Mouse (Mus musculus): ENCODE results near the gene Stx6. TPM values are rescaled to one million over a fixed set of nuclear protein-coding genes. Genes with fewer than 3 reads are reported as not detected.

Stx6 gene
- total and polyA plus RNA-seq, 3 experiments, result 26.0 to 33.4 (median 31.8) TPM

- Histone ChIP-seq H3K36me3 (replicated peaks in 1 of 2; ENCODE audit: control insufficient read depth in 1 of 2, insufficient read depth in 1 of 2, low read length in 1 of 2) (no peaks in the 10 kb centered on the region), H3K4me2 (ENCODE audit: insufficient read depth, low read depth, poor library complexity, severe bottlenecking) (no peak overlapping the region), H3K79me2 (replicated peaks; ENCODE audit: control insufficient read depth, extremely low read depth, insufficient read depth, poor library complexity, severe bottlenecking) (no peaks in the 10 kb centered on the region), H3K4me3 (replicated peaks in 1 of 3; ENCODE audit: low read depth in 2 of 3, low read length in 2 of 3, poor library complexity in 1 of 3) (no peak overlapping the region), H3K9ac (ENCODE audit: insufficient read depth, low read depth) (no peak overlapping the region), H3K9me3 (replicated peaks; ENCODE audit: low read length) (no peaks in the 10 kb centered on the region), H3K27me3 (replicated peaks) (no peaks in the 10 kb centered on the region), H3K27ac (ENCODE audit: insufficient read depth, low read depth) (no peak overlapping the region), H3K4me1 (ENCODE audit: control insufficient read depth in 1 of 2, insufficient read depth in 2 of 2) (peaks cover 4 to 7% of the 10 kb centered on the region in 2 experiments; a peak in 3 of 4 replicates)
- no peak for TF ChIP-seq ELF1 (IDR thresholded peaks at IDR 0.05; ENCODE audit: low read depth, low read length)
- no peak for TF ChIP-seq MAFK (IDR thresholded peaks at IDR 0.05; ENCODE audit: insufficient replicate concordance, low read length)
- no peak for TF ChIP-seq KAT2A (IDR thresholded peaks at IDR 0.05; ENCODE audit: insufficient replicate concordance, low read length)
- TF ChIP-seq RAD21 (IDR thresholded peaks at IDR 0.05; ENCODE audit: low read depth, low read length), result no peak
- TF ChIP-seq MEF2A (IDR thresholded peaks at IDR 0.05; ENCODE audit: borderline replicate concordance, low read depth, low read length), result no peak
- no peak for TF ChIP-seq USF2 (conservative IDR thresholded peaks at IDR 0.05; ENCODE audit: low read depth, low read length)
- no peak for TF ChIP-seq BHLHE40 (IDR thresholded peaks at IDR 0.05; ENCODE audit: low read depth, low read length)
- TF ChIP-seq EP300 (IDR thresholded peaks at IDR 0.05; ENCODE audit: low read length), result no peak
- no peak for TF ChIP-seq ZKSCAN1 (IDR thresholded peaks at IDR 0.05; ENCODE audit: borderline replicate concordance, low read depth, low read length)
- no peak for TF ChIP-seq PAX5 (IDR thresholded peaks at IDR 0.05; ENCODE audit: low read length)
- no peak for TF ChIP-seq CTCF (conservative IDR thresholded peaks at IDR 0.05 in 1 of 2, IDR thresholded peaks at IDR 0.05 in 1 of 2; ENCODE audit: low read depth in 2 of 2, low read length in 2 of 2)
- TF ChIP-seq MXI1 (IDR thresholded peaks at IDR 0.05; ENCODE audit: low read depth, low read length), result no peak
- no peak for TF ChIP-seq ETS1 (conservative IDR thresholded peaks at IDR 0.05; ENCODE audit: low read depth, low read length)
- TF ChIP-seq IRF4 (IDR thresholded peaks at IDR 0.05; ENCODE audit: low read depth, low read length), result no peak
- no peak for TF ChIP-seq MAZ (IDR thresholded peaks at IDR 0.05; ENCODE audit: low read depth, low read length)
- no peak for TF ChIP-seq MYC (IDR thresholded peaks at IDR 0.05; ENCODE audit: low read depth, low read length)
- TF ChIP-seq CHD1 (IDR thresholded peaks at IDR 0.05; ENCODE audit: low read depth, low read length), result no peak
- no peak for DNase-seq (ENCODE audit: extremely low read depth)
- dilution Hi-C loops (cut with MboI; ENCODE audit: extremely low pct_ligation_motif_present, extremely low pct_unique_long_range_greater_than_20kb, low sequenced_read_pairs) (no loop called here), in situ Hi-C loops (cut with MboI; ENCODE audit: low pct_ligation_motif_present, low pct_unique_long_range_greater_than_20kb, low sequenced_read_pairs) (no loop called here)
Observed at GRCm38 (mm10) chr1:155250531-155251135, 92.1 kb downstream of the Stx6 start.

- no peaks in the 10 kb centered on the region for H3K36me3 ChIP-seq (replicated peaks in 1 of 2; ENCODE audit: control insufficient read depth in 1 of 2, insufficient read depth in 1 of 2, low read length in 1 of 2)
- no peak overlapping the region for H3K4me3 ChIP-seq (replicated peaks in 1 of 3; ENCODE audit: low read depth in 2 of 3, low read length in 2 of 3, poor library complexity in 1 of 3)
- H3K9me3 ChIP-seq (replicated peaks; ENCODE audit: low read length), result no peaks in the 10 kb centered on the region
- TF ChIP-seq TBP (conservative IDR thresholded peaks at IDR 0.05; ENCODE audit: low read depth, low read length) (no peak), RCOR1 (conservative IDR thresholded peaks at IDR 0.05; ENCODE audit: low read depth, low read length) (no peak), KAT2A (IDR thresholded peaks at IDR 0.05; ENCODE audit: insufficient replicate concordance, low read length) (no peak), TCF12 (IDR thresholded peaks at IDR 0.05; ENCODE audit: low read depth, low read length) (no peak), ETS1 (conservative IDR thresholded peaks at IDR 0.05; ENCODE audit: low read depth, low read length) (no peak), ZMIZ1 (IDR thresholded peaks at IDR 0.05; ENCODE audit: low read depth, low read length) (no peak), ELF1 (IDR thresholded peaks at IDR 0.05; ENCODE audit: low read depth, low read length) (no peak), POLR2AphosphoS2 (IDR thresholded peaks at IDR 0.05; ENCODE audit: low read depth, low read length) (no peak), BHLHE40 (IDR thresholded peaks at IDR 0.05; ENCODE audit: low read depth, low read length) (no peak), CHD2 (IDR thresholded peaks at IDR 0.05; ENCODE audit: low read length) (no peak)
- dilution Hi-C loops (cut with MboI; ENCODE audit: extremely low pct_ligation_motif_present, extremely low pct_unique_long_range_greater_than_20kb, low sequenced_read_pairs), result no loop called here
- H3K79me2 ChIP-seq (replicated peaks; ENCODE audit: control insufficient read depth, extremely low read depth, insufficient read depth, poor library complexity, severe bottlenecking), result no peaks in the 10 kb centered on the region
- DNase-seq (ENCODE audit: extremely low read depth), result no peak
- no peak overlapping the region for H3K27ac ChIP-seq (ENCODE audit: insufficient read depth, low read depth)
- no peak overlapping the region for H3K4me2 ChIP-seq (ENCODE audit: insufficient read depth, low read depth, poor library complexity, severe bottlenecking)
- in situ Hi-C loops (cut with MboI; ENCODE audit: low pct_ligation_motif_present, low pct_unique_long_range_greater_than_20kb, low sequenced_read_pairs), result no loop called here
- no peak overlapping the region for H3K9ac ChIP-seq (ENCODE audit: insufficient read depth, low read depth)
- H3K4me1 ChIP-seq (ENCODE audit: control insufficient read depth in 1 of 2, insufficient read depth in 2 of 2), result peaks cover 4 to 7% of the 10 kb centered on the region in 2 experiments; a peak in 3 of 4 replicates
- H3K27me3 ChIP-seq (replicated peaks), result no peaks in the 10 kb centered on the region
Observed at GRCm38 (mm10) chr1:155251596-155251995, 93.1 kb downstream of the Stx6 start.
